17 mouse cellular contexts compared by ENCODE assay signal in genomic region chr3:81020064-81020463, GRCm38 (mm10). TPM values are rescaled to one million over a fixed set of nuclear protein-coding genes. Genes with fewer than 3 reads are reported as not detected.
DNase-seq lines count a peak whose midpoint lies in the region; ATAC-seq and TF ChIP-seq lines count a peak whose summit lies in the region.
"Had no signal": no experiment of that assay in that cellular context is flagged by ENCODE, and none has a peak within 500 bp of the region (broad histone marks: within the 10 kb centered on the region; RNA-seq: fewer than 3 reads in every experiment).

No protein-coding gene starts in this region.

- peak; percentile 21 for DNase-seq in midbrain, embryonic 14.5 days
- DNase-seq in midbrain, embryonic 10.5 days (ENCODE audit: low spot score), result no peak
- peak; percentile 2 for DNase-seq in MEL (ENCODE audit: low read depth, low spot score)
- no peak for DNase-seq in thymus, postnatal 36 days
- DNase-seq: adrenal gland, adult 2 months; kidney, adult 9 months; liver, embryonic 13.5 days; thymus, postnatal 14 days had no signal

- H3K27me3 ChIP-seq in intestine, postnatal 0 days (replicated peaks; ENCODE audit: control insufficient read depth, insufficient read depth, low read length), result no peaks in the 10 kb centered on the region
- no peaks in the 10 kb centered on the region for H3K27me3 ChIP-seq in intestine, embryonic 15.5 days (replicated peaks)
- no peaks in the 10 kb centered on the region for H3K27me3 ChIP-seq in midbrain, embryonic 14.5 days (ENCODE audit: control insufficient read depth, insufficient read depth, low read length)
- no peaks in the 10 kb centered on the region for H3K27me3 ChIP-seq in midbrain, embryonic 10.5 days (ENCODE audit: low read depth, poor library complexity, severe bottlenecking)
- no peaks in the 10 kb centered on the region for H3K27me3 ChIP-seq in MEL (ENCODE audit: control insufficient read depth in 1 of 2, insufficient read depth in 2 of 2, low read length in 2 of 2)
- no peaks in the 10 kb centered on the region for H3K27me3 ChIP-seq in hindbrain, embryonic 13.5 days
- H3K27me3 ChIP-seq: embryonic facial prominence, embryonic 15.5 days; hindbrain, embryonic 15.5 days; liver, embryonic 13.5 days; neural tube, embryonic 13.5 days; stomach, embryonic 15.5 days had no signal

- TF ChIP-seq CTCF in intestine, postnatal 0 days (IDR thresholded peaks at IDR 0.05; ENCODE audit: low read depth), result peak; percentile 60
- TF ChIP-seq CTCF in MEL (IDR thresholded peaks at IDR 0.05 in 2 of 3, conservative IDR thresholded peaks at IDR 0.05 in 1 of 3; ENCODE audit: control insufficient read depth in 1 of 3, insufficient read depth in 1 of 3, low read depth in 2 of 3, low read length in 3 of 3, poor library complexity in 1 of 3, severe bottlenecking in 1 of 3), result peak in 1 of 3 experiments; percentile 21; a peak in 1 of 6 replicates

- no peaks in the 10 kb centered on the region for H3K79me2 ChIP-seq in MEL (ENCODE audit: control insufficient read depth, insufficient read depth, low read length, poor library complexity)

- no peak for ATAC-seq in intestine, postnatal 0 days
- ATAC-seq in intestine, embryonic 15.5 days, result no peak
- no peak for ATAC-seq in midbrain, embryonic 14.5 days (ENCODE audit: low FRiP score, low TSS enrichment)
- 0 out of 2 replicates have a peak, but pooled peaks have one; percentile 67 for ATAC-seq in megakaryocyte-erythroid progenitor cell, adult 5-6 weeks (replicated peaks; ENCODE audit: low FRiP score, low TSS enrichment, poor library complexity, severe bottlenecking)
- no peak for ATAC-seq in hindbrain, embryonic 13.5 days (ENCODE audit: low FRiP score)

- TF ChIP-seq EP300 in MEL (IDR thresholded peaks at IDR 0.05; ENCODE audit: low read depth in 1 of 2, low read length in 2 of 2), result no peak

- H3K9ac ChIP-seq in intestine, postnatal 0 days (ENCODE audit: low read depth, low read length), result no peak overlapping the region
- H3K9ac ChIP-seq in intestine, embryonic 15.5 days, result no peak overlapping the region
- H3K9ac ChIP-seq in midbrain, embryonic 14.5 days (replicated peaks; ENCODE audit: low read length), result no peak overlapping the region
- no peak overlapping the region for H3K9ac ChIP-seq in MEL (ENCODE audit: control insufficient read depth, low read depth, low read length, poor library complexity, severe bottlenecking)
- H3K9ac ChIP-seq in hindbrain, embryonic 13.5 days, result no peak overlapping the region
- H3K9ac ChIP-seq: embryonic facial prominence, embryonic 15.5 days; hindbrain, embryonic 15.5 days; liver, embryonic 13.5 days; neural tube, embryonic 13.5 days; stomach, embryonic 15.5 days had no signal

- WGBS in intestine, postnatal 0 days, result 47% methylated on average over 1 of the region's 1 CpGs
- 52% methylated on average over 1 of the region's 1 CpGs for WGBS in intestine, embryonic 15.5 days
- WGBS in midbrain, embryonic 14.5 days, result 60% methylated on average over 1 of the region's 1 CpGs
- 67% methylated on average over 1 of the region's 1 CpGs for WGBS in midbrain, embryonic 10.5 days
- WGBS in hindbrain, embryonic 13.5 days, result 50% methylated on average over 1 of the region's 1 CpGs

- TF ChIP-seq POLR2A in MEL (IDR thresholded peaks at IDR 0.05; ENCODE audit: control insufficient read depth in 1 of 2, insufficient read depth in 1 of 2, low read depth in 1 of 2, low read length in 2 of 2, poor library complexity in 1 of 2), result no peak

- no peak overlapping the region for H3K4me3 ChIP-seq in intestine, postnatal 0 days (ENCODE audit: low read depth, low read length)
- H3K4me3 ChIP-seq in intestine, embryonic 15.5 days (replicated peaks), result no peak overlapping the region
- H3K4me3 ChIP-seq in midbrain, embryonic 14.5 days (replicated peaks; ENCODE audit: low read depth, low read length), result no peak overlapping the region
- H3K4me3 ChIP-seq in midbrain, embryonic 10.5 days, result no peak overlapping the region
- no peak overlapping the region for H3K4me3 ChIP-seq in MEL (ENCODE audit: control insufficient read depth in 1 of 2, insufficient read depth in 1 of 2, low read depth in 2 of 2, low read length in 2 of 2)
- H3K4me3 ChIP-seq in hindbrain, embryonic 13.5 days, result no peak overlapping the region
- H3K4me3 ChIP-seq: embryonic facial prominence, embryonic 15.5 days; hindbrain, embryonic 15.5 days; liver, embryonic 13.5 days; neural tube, embryonic 13.5 days; stomach, embryonic 15.5 days had no signal

- H3K36me3 ChIP-seq in intestine, postnatal 0 days (ENCODE audit: control insufficient read depth, insufficient read depth), result no peaks in the 10 kb centered on the region
- no peaks in the 10 kb centered on the region for H3K36me3 ChIP-seq in intestine, embryonic 15.5 days
- H3K36me3 ChIP-seq in midbrain, embryonic 14.5 days (ENCODE audit: control insufficient read depth, insufficient read depth, low read length), result no peaks in the 10 kb centered on the region
- H3K36me3 ChIP-seq in midbrain, embryonic 10.5 days, result no peaks in the 10 kb centered on the region
- no peaks in the 10 kb centered on the region for H3K36me3 ChIP-seq in MEL (ENCODE audit: control insufficient read depth in 1 of 2, insufficient read depth in 2 of 2, low read length in 2 of 2)
- H3K36me3 ChIP-seq in hindbrain, embryonic 13.5 days, result no peaks in the 10 kb centered on the region
- H3K36me3 ChIP-seq: embryonic facial prominence, embryonic 15.5 days; hindbrain, embryonic 15.5 days; liver, embryonic 13.5 days; neural tube, embryonic 13.5 days; stomach, embryonic 15.5 days had no signal

- H3K4me1 ChIP-seq in intestine, postnatal 0 days (replicated peaks; ENCODE audit: control insufficient read depth, insufficient read depth, low read length), result no peaks in the 10 kb centered on the region
- H3K4me1 ChIP-seq in intestine, embryonic 15.5 days (replicated peaks), result 0 out of 2 replicates have a peak, but pooled peaks cover 3% of the 10 kb centered on the region
- H3K4me1 ChIP-seq in midbrain, embryonic 14.5 days (ENCODE audit: control insufficient read depth, insufficient read depth, low read length), result no peaks in the 10 kb centered on the region
- no peaks in the 10 kb centered on the region for H3K4me1 ChIP-seq in midbrain, embryonic 10.5 days
- no peaks in the 10 kb centered on the region for H3K4me1 ChIP-seq in MEL (ENCODE audit: control insufficient read depth in 1 of 2, insufficient read depth in 2 of 2, low read length in 2 of 2)
- H3K4me1 ChIP-seq in hindbrain, embryonic 13.5 days (replicated peaks), result no peaks in the 10 kb centered on the region
- H3K4me1 ChIP-seq: hindbrain, embryonic 15.5 days; liver, embryonic 13.5 days; neural tube, embryonic 13.5 days; stomach, embryonic 15.5 days had no signal

- no peak overlapping the region for H3K27ac ChIP-seq in intestine, postnatal 0 days (ENCODE audit: low read depth, low read length)
- H3K27ac ChIP-seq in intestine, embryonic 15.5 days, result no peak overlapping the region
- no peak overlapping the region for H3K27ac ChIP-seq in midbrain, embryonic 14.5 days (replicated peaks; ENCODE audit: low read depth, low read length)
- no peak overlapping the region for H3K27ac ChIP-seq in midbrain, embryonic 10.5 days (replicated peaks)
- no peak overlapping the region for H3K27ac ChIP-seq in MEL (ENCODE audit: control insufficient read depth, low read depth, low read length)
- no peak overlapping the region for H3K27ac ChIP-seq in hindbrain, embryonic 13.5 days
- H3K27ac ChIP-seq: embryonic facial prominence, embryonic 15.5 days; hindbrain, embryonic 15.5 days; liver, embryonic 13.5 days; macrophage; neural tube, embryonic 13.5 days; stomach, embryonic 15.5 days had no signal

- no peaks in the 10 kb centered on the region for H3K9me3 ChIP-seq in intestine, postnatal 0 days (ENCODE audit: control insufficient read depth)
- H3K9me3 ChIP-seq in intestine, embryonic 15.5 days, result no peaks in the 10 kb centered on the region
- no peaks in the 10 kb centered on the region for H3K9me3 ChIP-seq in midbrain, embryonic 14.5 days (ENCODE audit: control insufficient read depth, low read length)
- no peaks in the 10 kb centered on the region for H3K9me3 ChIP-seq in midbrain, embryonic 10.5 days (replicated peaks)
- H3K9me3 ChIP-seq in MEL (replicated peaks; ENCODE audit: insufficient read depth, low read length), result no peaks in the 10 kb centered on the region
- no peaks in the 10 kb centered on the region for H3K9me3 ChIP-seq in hindbrain, embryonic 13.5 days
- H3K9me3 ChIP-seq: embryonic facial prominence, embryonic 15.5 days; hindbrain, embryonic 15.5 days; liver, embryonic 13.5 days; neural tube, embryonic 13.5 days; stomach, embryonic 15.5 days had no signal

- no peak overlapping the region for H3K4me2 ChIP-seq in intestine, postnatal 0 days (replicated peaks; ENCODE audit: low read depth)
- H3K4me2 ChIP-seq in intestine, embryonic 15.5 days (replicated peaks), result no peak overlapping the region
- no peak overlapping the region for H3K4me2 ChIP-seq in midbrain, embryonic 14.5 days (ENCODE audit: low read length)
- H3K4me2 ChIP-seq in hindbrain, embryonic 13.5 days, result no peak overlapping the region
- H3K4me2 ChIP-seq: embryonic facial prominence, embryonic 15.5 days; hindbrain, embryonic 15.5 days; liver, embryonic 13.5 days; neural tube, embryonic 13.5 days; stomach, embryonic 15.5 days had no signal

- TF ChIP-seq RAD21 in MEL (IDR thresholded peaks at IDR 0.05; ENCODE audit: low read depth, low read length), result no peak; the same call in 1 of the 2 replicates

TF ChIP-seq in MEL, 35 proteins besides CTCF, POLR2A, EP300 and RAD21:
- no peak for TF ChIP-seq TBP (IDR thresholded peaks at IDR 0.05; ENCODE audit: low read depth, low read length)
- TF ChIP-seq SMC3 (IDR thresholded peaks at IDR 0.05; ENCODE audit: low read depth, low read length), result peak; percentile 25
TF ChIP-seq in MEL: peak in this region for 1.

RNA-seq across cellular contexts. Expression of gene Pdgfc, which starts 16.2 kb away (rescaled TPM):
- polyA plus RNA-seq in intestine, postnatal 0 days (2015; fragmentation: Nextera tagmentation; extraction: Ambion mirVana), result 5.7 and 6.1 TPM in 2 replicates
- 12.1 and 14.0 TPM in 2 replicates for polyA plus RNA-seq in intestine, embryonic 15.5 days (2015; fragmentation: Nextera tagmentation; extraction: Ambion mirVana)
- 5.4 and 6.3 TPM in 2 replicates for polyA plus RNA-seq in midbrain, embryonic 14.5 days (2014; fragmentation: Nextera tagmentation; extraction: Ambion mirVana)
- polyA plus RNA-seq in midbrain, embryonic 10.5 days (2016; fragmentation: Nextera tagmentation; extraction: Ambion mirVana), result 7.7 TPM in 2 replicates
- not detected in 2 replicates for total RNA-seq in MEL (2012; rRNA removed)
- not detected for polyA plus RNA-seq in MEL (2012; ENCODE audit: insufficient read depth in 1 of 2, insufficient read length in 2 of 2, low read depth in 1 of 2, low replicate concordance in 2 of 2, missing spikeins in 1 of 2)
- total RNA-seq in megakaryocyte-erythroid progenitor cell, adult 5-6 weeks (2014; fragmentation: Nextera tagmentation), result not detected in 2 replicates
- not detected in 2 replicates for total RNA-seq in megakaryocyte-erythroid progenitor cell, adult 5-6 weeks (2017)
- 5.3 and 6.8 TPM in 2 replicates for polyA plus RNA-seq in hindbrain, embryonic 13.5 days (2015; fragmentation: Nextera tagmentation; extraction: Ambion mirVana)

Comparison
In these comparisons a context has a peak if more than half of its experiments do, and no peak if none do; other contexts are left out.
1. DNase-seq: peak in midbrain, embryonic 14.5 days (single experiment) and MEL (single experiment); none in midbrain, embryonic 10.5 days (single experiment) and thymus, postnatal 36 days (0 of 2).